Mouse (Mus musculus) naive thymus-derived CD4-positive, alpha-beta T cell, adult 5 months (primary cell): ENCODE data around the gene Prlhr. TPM values are rescaled to one million over a fixed set of nuclear protein-coding genes. Genes with fewer than 3 reads are reported as not detected.

Source experiments
- polyA plus RNA-seq: library from polyadenylated mRNA; unstranded; fragments of 100-300 nt; shearing (Covaris generic); gene quantifications from one replicate; pipeline ENCODE4 v1.2.1, GENCODE M21; 2017

The Prlhr gene
- not detected for polyA plus RNA-seq

GRCm38 (mm10) chr19:60468254-60468762, at the start of gene Prlhr:
Prlhr (minus strand) TSS chr19:60468304.

Other genes with a start within 250 kb of the Prlhr start
- 48.5 TPM for gene Fam204a, start 241.6 kb downstream of the Prlhr start, polyA plus RNA-seq
- 52.1 TPM for gene Cacul1, start 112.7 kb upstream of the Prlhr start, polyA plus RNA-seq